Comparison of ENCODE assay signal across 8 mouse cellular contexts in the genomic region with DNA sequence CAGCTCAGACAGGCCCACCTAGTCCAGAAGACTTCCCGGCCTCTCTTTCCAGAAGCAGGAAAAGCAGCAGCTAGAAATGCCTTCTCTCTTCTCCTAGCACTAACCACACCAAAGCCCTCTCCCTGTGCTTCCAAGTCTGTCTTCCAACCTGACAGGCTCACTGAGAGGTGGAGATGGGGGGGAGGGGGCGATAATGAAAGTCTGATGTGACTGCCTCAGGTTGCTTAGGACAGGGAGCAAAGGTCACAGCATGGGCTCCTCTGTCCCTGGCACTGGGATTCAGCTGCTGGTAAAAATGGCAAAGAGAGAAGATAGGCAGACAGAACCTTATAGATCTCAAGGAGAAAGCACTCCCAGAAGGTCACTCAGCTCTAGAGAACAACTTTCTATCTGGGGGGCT.
A peak's percentile ranks its signal among the peaks of the same experiment; 100 is the strongest.
DNase-seq lines count a peak whose midpoint lies in the region; ATAC-seq and TF ChIP-seq lines count a peak whose summit lies in the region.

No protein-coding gene starts in this region.

- no peak for ATAC-seq in forebrain, embryonic 14.5 days
- ATAC-seq in liver, postnatal 0 days: peak; percentile 54; the same call in 1 of the 2 replicates

- no peaks in the 10 kb centered on the region for H3K4me1 ChIP-seq in kidney, adult 2 months (ENCODE audit: control insufficient read depth, insufficient read depth, low read length)
- peaks cover 44% of the 10 kb centered on the region for H3K4me1 ChIP-seq in forebrain, embryonic 14.5 days (ENCODE audit: control insufficient read depth, insufficient read depth, low read length)
- no peaks in the 10 kb centered on the region for H3K4me1 ChIP-seq in liver, postnatal 0 days (ENCODE audit: insufficient read depth)

- WGBS in kidney, adult 2 months: 78% methylated on average over 2 of the region's 2 CpGs
- WGBS in forebrain, embryonic 14.5 days: 37% methylated on average over 2 of the region's 2 CpGs
- WGBS in liver, postnatal 0 days (ENCODE audit: insufficient replicate concordance): 61% methylated on average over 2 of the region's 2 CpGs

- H3K9ac ChIP-seq in forebrain, embryonic 14.5 days (ENCODE audit: low read length): no peak overlapping the region
- no peak overlapping the region for H3K9ac ChIP-seq in liver, postnatal 0 days (replicated peaks)

- no peaks in the 10 kb centered on the region for H3K27me3 ChIP-seq in kidney, adult 2 months (replicated peaks; ENCODE audit: control insufficient read depth, insufficient read depth, low read length)
- H3K27me3 ChIP-seq in forebrain, embryonic 14.5 days (replicated peaks; ENCODE audit: control insufficient read depth, insufficient read depth, low read length): no peaks in the 10 kb centered on the region
- no peaks in the 10 kb centered on the region for H3K27me3 ChIP-seq in liver, postnatal 0 days (ENCODE audit: insufficient read depth, low read length)

- TF ChIP-seq CTCF in kidney, adult 2 months (conservative IDR thresholded peaks at IDR 0.05; ENCODE audit: insufficient read depth, insufficient read length, low read depth, low read length): no peak
- TF ChIP-seq CTCF in liver, postnatal 0 days (IDR thresholded peaks at IDR 0.05; ENCODE audit: low read depth): no peak

- no peak for TF ChIP-seq EP300 in liver, postnatal 0 days (IDR thresholded peaks at IDR 0.05; ENCODE audit: low read depth)

- no peaks in the 10 kb centered on the region for H3K9me3 ChIP-seq in forebrain, embryonic 14.5 days (replicated peaks; ENCODE audit: control insufficient read depth, low read length)
- H3K9me3 ChIP-seq in liver, postnatal 0 days (ENCODE audit: low read length): no peaks in the 10 kb centered on the region

- peak; percentile 32 for DNase-seq in kidney, adult 2 months
- no peak for DNase-seq in kidney, postnatal 10 days
- peak; percentile 66 for DNase-seq in ZHBTc4 (ENCODE audit: low read depth, low spot score)
- DNase-seq in forebrain, embryonic 14.5 days (ENCODE audit: low spot score): no peak
- no peak for DNase-seq in liver, postnatal 0 days
- DNase-seq in thymus, adult 18-20 months: no peak
- no peak for DNase-seq in adrenal gland, adult (ENCODE audit: inconsistent age in 2 of 2, low spot score in 1 of 2)
- no peak for DNase-seq in ovary, postnatal 10 days (ENCODE audit: low spot score)

- H3K27ac ChIP-seq in kidney, adult 2 months (ENCODE audit: insufficient read depth, low read depth, low read length): no peak overlapping the region
- peak overlapping the region; percentile 87 for H3K27ac ChIP-seq in forebrain, embryonic 14.5 days (ENCODE audit: low read depth, low read length)
- no peak overlapping the region for H3K27ac ChIP-seq in liver, postnatal 0 days (ENCODE audit: low read depth)

- no peak overlapping the region for H3K4me3 ChIP-seq in kidney, adult 2 months (ENCODE audit: insufficient read depth, low read depth, low read length)
- H3K4me3 ChIP-seq in forebrain, embryonic 14.5 days (ENCODE audit: low read depth, low read length): no peak overlapping the region
- H3K4me3 ChIP-seq in liver, postnatal 0 days (ENCODE audit: low read depth, low read length): no peak overlapping the region

- no peak overlapping the region; the same call in 1 of the 2 replicates for H3K4me2 ChIP-seq in forebrain, embryonic 14.5 days (ENCODE audit: low read length)
- no peak overlapping the region for H3K4me2 ChIP-seq in liver, postnatal 0 days (ENCODE audit: low read depth, low read length)

- no peak for TF ChIP-seq POLR2A in kidney, adult 2 months (IDR thresholded peaks at IDR 0.05; ENCODE audit: low read depth, low read length)

- no peaks in the 10 kb centered on the region for H3K36me3 ChIP-seq in kidney, adult 2 months (ENCODE audit: control insufficient read depth, insufficient read depth, low read length)
- 0 out of 2 replicates have a peak, but pooled peaks cover under 1% of the 10 kb centered on the region for H3K36me3 ChIP-seq in forebrain, embryonic 14.5 days (ENCODE audit: control insufficient read depth, insufficient read depth, low read length)
- H3K36me3 ChIP-seq in liver, postnatal 0 days (replicated peaks; ENCODE audit: insufficient read depth, low read length): no peaks in the 10 kb centered on the region

Comparison
In these comparisons a context has a peak if more than half of its experiments do, and no peak if none do; other contexts are left out.
1. DNase-seq: peak in kidney, adult 2 months (single experiment) and ZHBTc4 (single experiment); none in kidney, postnatal 10 days (single experiment), forebrain, embryonic 14.5 days (single experiment), liver, postnatal 0 days (single experiment), thymus, adult 18-20 months (0 of 2), adrenal gland, adult (0 of 2) and ovary, postnatal 10 days (single experiment).